Mouse (Mus musculus) retina, adult 2 months (tissue): ENCODE results near the gene Slc25a53.
"Not testable (repeated sequence)": the region's sequence is repeated elsewhere in the genome, so short reads cannot be mapped to it uniquely, and the experiment has no call there.

Experiments
- DNase-seq: peaks from one replicate; pipeline ENCODE4 v3.0.0-alpha.2; 2012; ENCODE audit warnings: low read depth, low spot score

The Slc25a53 gene

GRCm38 (mm10) chrX:137038000-137038483 is at the start of gene Slc25a53:
TSS of gene Slc25a53 (minus strand) at chrX:137038302.
- peak; percentile 69 for DNase-seq

DNA sequence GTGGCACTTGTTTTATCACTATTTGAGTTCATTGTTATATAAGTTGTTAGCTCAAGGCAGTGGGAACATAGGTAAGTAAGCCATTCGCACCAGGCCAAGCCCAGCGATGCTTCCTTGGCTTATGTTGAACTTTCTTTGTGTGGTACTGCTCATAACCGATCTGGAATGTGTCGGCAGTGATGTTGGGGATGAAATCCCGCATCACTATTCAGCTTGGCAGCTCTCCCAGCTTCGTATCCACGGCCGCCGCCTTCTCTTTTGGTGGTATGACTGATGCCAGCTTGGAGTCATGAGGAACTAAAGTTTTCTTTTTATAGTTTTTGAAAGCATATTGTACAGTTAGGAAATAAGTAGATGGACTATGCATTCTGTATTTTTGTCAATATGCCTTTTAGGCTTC is 25.1 kb upstream of the Slc25a53 start:
- no peak for DNase-seq

- DNase-seq: peak; percentile 64
Measured at GRCm38 (mm10) chrX:137049425-137050225, 11.5 kb upstream of the Slc25a53 start, which contains the start of gene Fam199x. TSS of gene Fam199x (plus strand) at chrX:137049594.

DNA sequence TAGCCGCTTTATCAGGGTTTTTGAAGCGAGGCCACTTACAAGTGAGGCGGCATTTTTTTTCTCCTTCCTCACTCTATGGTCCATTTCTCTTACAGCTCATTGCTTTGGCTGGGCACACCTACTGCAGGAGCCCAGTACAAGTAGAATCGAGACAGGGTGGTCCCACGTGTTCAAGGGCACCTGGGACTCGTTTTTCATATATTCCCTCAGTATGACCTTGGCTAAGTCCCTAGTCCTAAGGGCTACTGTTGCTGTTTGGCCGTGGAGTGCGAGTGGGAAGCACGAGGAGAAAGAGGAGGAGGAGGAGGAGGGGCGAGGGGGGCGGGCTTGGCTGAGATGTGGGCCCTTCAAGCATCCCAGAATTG is 10.9 kb upstream of the Slc25a53 start:
- DNase-seq: no peak

DNA sequence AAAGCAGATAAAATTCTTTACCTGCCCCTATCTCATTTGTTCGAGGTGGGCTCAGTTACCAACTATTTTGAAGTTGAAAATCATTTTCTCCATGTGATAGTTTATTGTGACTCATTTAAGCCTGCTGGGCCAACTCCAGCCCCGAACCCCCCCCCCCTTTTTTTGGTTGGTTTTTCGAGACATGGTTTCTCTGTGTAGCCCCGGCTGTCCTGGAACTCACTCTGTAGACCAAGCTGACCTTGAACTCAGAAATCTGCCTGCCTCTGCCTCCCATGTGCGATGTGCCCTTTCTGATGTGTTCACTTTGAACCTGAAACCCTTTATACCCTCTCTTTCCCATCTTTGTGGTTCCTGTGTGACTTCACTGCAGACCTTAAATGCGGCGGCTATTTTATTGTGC is 400 bp upstream of the Slc25a53 start:
- no peak for DNase-seq

DNA sequence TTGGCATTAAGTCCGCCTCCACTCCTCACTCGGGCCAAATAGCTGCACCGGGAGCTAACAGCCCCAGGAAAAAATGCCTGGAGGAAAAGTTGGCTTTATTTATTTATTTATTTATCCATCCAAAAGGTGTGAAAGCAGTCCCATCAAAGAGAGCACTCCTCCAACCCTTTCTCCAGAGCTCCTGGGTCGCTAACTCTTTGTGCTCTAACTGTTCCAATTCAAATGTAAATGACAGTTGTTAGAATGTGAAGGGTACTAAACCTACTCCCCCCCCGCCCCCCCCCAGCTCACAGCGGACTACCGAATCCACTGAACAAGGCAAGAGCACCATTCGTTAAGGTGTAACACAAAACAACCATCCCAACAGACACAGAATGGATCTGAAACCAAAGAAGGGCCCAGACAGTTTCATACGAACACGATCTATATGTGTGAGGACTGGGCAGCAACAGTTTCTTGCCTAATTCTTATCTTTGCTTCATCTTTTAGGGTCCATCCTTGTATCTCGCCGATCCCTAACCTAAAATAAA is 567 bp downstream of the Slc25a53 start:
- DNase-seq: no peak

GRCm38 (mm10) chrX:137034322-137034721 is 3.8 kb downstream of the Slc25a53 start:
- no peak for DNase-seq

- no peak for DNase-seq
Measured at GRCm38 (mm10) chrX:137031726-137032125, 6.4 kb downstream of the Slc25a53 start.

- DNase-seq: no peak
Measured at GRCm38 (mm10) chrX:137030916-137031315, 7.2 kb downstream of the Slc25a53 start.

- DNase-seq: peak; percentile 42
Measured at GRCm38 (mm10) chrX:137019310-137019709, 18.8 kb downstream of the Slc25a53 start.

DNA sequence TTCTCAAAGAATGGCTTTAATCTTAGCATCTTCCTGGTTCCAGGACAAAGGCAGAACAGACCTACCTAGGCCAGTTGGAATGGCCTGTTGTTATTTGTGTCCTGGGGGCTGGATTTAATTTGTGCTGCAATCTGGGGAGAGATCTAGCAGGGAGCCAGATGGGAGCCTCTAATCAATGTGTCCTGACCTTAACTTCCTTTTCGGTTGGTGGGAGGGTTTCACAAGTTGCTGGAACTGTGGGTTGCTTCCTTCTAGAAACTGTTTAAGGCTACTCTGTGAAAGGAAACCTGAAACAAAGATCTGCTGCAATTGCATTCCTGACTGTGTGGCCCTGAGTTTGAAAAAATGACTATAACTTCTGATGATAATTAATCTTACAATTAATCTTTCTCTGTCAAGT is 20.4 kb downstream of the Slc25a53 start:
- DNase-seq: no peak

DNA sequence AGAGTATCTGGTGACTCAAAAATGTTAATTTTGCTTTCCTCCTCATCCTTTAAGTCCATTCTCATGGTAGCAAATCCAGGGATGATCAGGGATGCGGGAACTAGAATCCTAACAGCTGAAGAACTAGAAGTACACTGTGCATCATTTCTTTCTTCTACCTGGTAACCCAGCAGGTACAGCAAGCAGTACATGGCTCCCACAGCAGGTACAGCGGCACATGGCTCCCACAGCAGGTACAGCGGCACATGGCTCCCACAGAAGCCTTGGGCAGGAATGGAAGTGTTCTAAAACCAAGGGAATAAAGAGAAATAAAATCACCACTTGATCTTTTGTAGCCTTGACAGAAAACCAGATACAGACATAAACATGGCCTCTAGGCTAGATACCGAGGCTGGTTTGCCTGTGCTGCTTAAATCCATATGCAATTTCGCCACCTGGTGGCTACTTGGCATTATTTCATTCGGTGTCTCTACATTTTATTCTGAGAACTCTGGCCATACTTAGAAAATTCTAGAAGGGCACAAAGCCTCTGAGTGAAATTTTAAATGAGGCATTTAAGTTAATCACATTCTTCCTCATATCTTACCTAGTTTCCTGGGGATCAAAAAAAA is 22.9 kb downstream of the Slc25a53 start:
- peak; percentile 52 for DNase-seq

GRCm38 (mm10) chrX:136996256-136996655 is 41.8 kb downstream of the Slc25a53 start:
- DNase-seq: no peak

DNA sequence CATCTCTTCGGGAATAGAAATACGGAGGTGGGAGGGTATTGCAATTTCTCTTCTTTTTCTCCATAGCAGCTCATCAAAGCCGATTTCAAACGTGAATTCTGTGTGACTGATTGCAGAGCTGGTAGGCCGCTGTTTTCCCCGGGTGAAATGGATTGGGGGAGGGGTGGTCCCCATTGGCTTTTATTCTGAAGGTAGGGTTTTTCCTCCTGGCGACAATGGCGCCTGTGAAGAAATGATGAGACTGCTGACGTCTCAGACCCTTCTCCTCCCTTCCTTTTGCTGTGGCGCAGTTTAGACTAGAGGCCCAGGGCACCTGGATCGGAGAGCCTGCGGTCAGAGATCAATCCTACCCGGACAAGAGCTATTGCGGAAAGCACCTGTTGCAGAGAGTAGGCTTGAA is 44.5 kb downstream of the Slc25a53 start:
- no peak for DNase-seq

DNA sequence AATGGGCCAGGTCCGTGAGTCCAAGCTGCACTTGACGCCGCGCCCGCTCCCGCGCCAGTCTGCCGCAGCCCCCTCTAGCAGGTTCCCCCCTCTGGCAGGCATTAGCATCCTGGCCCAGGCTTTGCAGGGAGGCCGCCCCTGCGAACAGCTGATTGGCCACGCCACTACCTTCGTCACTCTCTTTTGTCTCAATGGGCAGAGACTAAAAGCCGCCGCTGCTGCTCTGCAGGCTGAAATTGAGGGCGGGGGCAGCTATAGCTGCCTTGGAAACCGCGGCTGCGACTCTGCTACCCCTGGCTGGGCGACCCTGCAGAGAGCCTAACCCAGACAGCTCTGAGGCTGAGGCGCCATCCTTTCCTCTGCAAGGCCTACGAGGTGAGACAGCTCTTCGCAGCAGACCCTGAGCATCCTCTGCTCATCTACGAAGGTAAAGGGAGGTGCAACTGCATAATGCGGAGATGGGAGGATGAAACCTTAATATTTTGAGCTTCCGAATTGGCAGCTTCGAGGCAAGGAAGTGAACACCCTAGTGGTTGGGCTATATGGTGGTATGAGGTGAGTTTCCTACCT is 45.0 kb downstream of the Slc25a53 start, which contains the start of gene Zcchc18:
Gene Zcchc18, plus strand, starts transcription at position 178 of the 570 bp plus-strand sequence.
- peak; percentile 58 for DNase-seq

DNA sequence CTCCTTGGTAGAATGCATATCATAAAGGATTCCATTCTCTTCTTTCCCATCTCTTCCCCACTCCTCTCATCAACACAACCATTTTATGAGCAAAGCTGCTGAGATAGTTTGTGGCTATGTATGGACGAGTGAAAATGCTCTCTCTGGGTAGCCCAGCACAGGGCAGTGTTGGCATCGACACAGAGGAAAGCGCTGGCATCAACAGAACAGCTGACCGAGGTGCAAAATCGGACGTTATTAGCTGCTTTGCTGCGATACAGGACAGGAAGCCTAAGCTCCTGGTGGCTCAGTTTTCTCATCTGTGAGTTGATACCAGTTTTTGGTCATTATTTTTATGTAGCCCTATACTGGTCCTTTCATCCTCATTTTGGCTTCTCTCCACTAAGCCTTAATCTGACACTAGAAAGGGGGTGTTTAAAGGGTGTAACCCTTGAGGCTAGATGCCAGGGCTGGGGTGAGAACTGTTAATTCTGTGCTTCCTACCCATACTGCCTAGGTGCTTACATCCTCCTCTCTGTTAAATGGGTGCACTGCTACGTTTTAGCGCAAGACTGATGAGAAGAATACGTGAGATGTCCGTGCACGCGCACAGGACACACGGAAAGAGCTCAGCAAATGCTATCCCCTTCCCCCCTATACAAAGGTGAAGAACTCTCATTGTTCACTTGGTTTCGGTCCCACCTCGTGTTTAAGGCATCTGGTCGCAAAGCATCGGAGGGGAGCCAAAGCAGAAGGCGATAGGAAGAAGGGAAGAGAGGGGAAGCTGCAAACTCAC is 45.7 kb downstream of the Slc25a53 start:
- no peak for DNase-seq

GRCm38 (mm10) chrX:136991274-136991673 is 46.8 kb downstream of the Slc25a53 start:
- no peak for DNase-seq

- no peak for DNase-seq
Measured at GRCm38 (mm10) chrX:136986039-136986438, 52.1 kb downstream of the Slc25a53 start.

DNA sequence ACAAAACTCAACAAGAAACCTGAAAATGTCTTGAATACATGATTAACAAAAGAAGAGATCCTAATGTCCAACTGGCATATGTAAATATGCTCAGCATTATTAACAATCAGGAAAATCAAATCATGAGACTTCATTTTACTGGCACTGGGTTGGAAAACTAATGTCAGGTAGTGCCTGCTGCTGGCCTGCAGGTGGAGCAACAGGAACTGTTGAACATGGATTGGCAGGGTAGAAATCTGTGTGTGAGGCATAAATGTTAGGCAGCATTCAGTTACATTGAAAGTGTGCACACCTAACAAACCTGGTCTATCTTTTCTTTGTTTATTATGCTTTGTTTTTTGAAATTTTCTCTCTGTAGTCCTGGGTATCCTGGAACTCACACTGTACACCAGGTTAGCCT is 59.5 kb downstream of the Slc25a53 start:
- DNase-seq: no peak

- peak; percentile 73 for DNase-seq
Measured at GRCm38 (mm10) chrX:136976424-136977084, 61.5 kb downstream of the Slc25a53 start, which contains the start of the genes Tmsb15l and Tmsb15b1. TSS of gene Tmsb15l (minus strand) at chrX:136976869. TSS of gene Tmsb15b1 (minus strand) at chrX:136976874.

- DNase-seq: not testable (repeated sequence)
Measured at GRCm38 (mm10) chrX:136975397-136975796, 62.7 kb downstream of the Slc25a53 start, which contains the start of gene Tmsb15b2. TSS of gene Tmsb15b2 (minus strand) at chrX:136975497.
